Mouse (Mus musculus) MEL (cell line): ENCODE measurements around the gene Znrf4. TPM values are rescaled to one million over a fixed set of nuclear protein-coding genes. Genes with fewer than 3 reads are reported as not detected.

Source experiments
- DNase-seq: peaks from one replicate; pipeline ENCODE4 v3.0.0; 2011; ENCODE audit warnings: low read depth, low spot score
- H3K27ac ChIP-seq: 2 replicates; pipeline ENCODE4 v1.5.1; 2012; ENCODE audit warnings: low read depth, mild to moderate bottlenecking, control low read depth, low read length, moderate library complexity; ENCODE audit not compliant: control insufficient read depth
- H3K27me3 ChIP-seq, 2 experiments: fragments of 150-350 bp in 1 of 2; sonication (generic) in 1 of 2; 2 replicates each; pipeline ENCODE4 v1.6.1; 2012; ENCODE audit warnings: low read length in 2 of 2, mild to moderate bottlenecking in 2 of 2, improper control_type of control experiment in 1 of 2, moderate library complexity in 1 of 2; ENCODE audit not compliant: insufficient read depth in 2 of 2, control insufficient read depth in 1 of 2
- H3K36me3 ChIP-seq, 2 experiments: 2 replicates each; pipeline ENCODE4 v1.6.1; 2012 to 2014; ENCODE audit warnings: low read length in 2 of 2, improper control_type of control experiment in 1 of 2, inconsistent platforms in 1 of 2, mild to moderate bottlenecking in 1 of 2; ENCODE audit not compliant: insufficient read depth in 2 of 2, control insufficient read depth in 1 of 2
- H3K4me1 ChIP-seq, 2 experiments: fragments of 150-350 bp in 1 of 2; sonication (generic) in 1 of 2; 2 replicates each; pipeline ENCODE4 v1.6.1; 2012; ENCODE audit warnings: low read length in 2 of 2, improper control_type of control experiment in 1 of 2, mild to moderate bottlenecking in 1 of 2; ENCODE audit not compliant: insufficient read depth in 2 of 2, control insufficient read depth in 1 of 2
- H3K4me3 ChIP-seq, 2 experiments: fragments of 150-350 bp in 1 of 2; sonication (generic) in 1 of 2; 2 replicates each; pipeline ENCODE4 v1.5.1; 2012; ENCODE audit warnings: low read depth in 2 of 2, low read length in 2 of 2, mild to moderate bottlenecking in 2 of 2, moderate library complexity in 2 of 2, control low read depth in 1 of 2, improper control_type of control experiment in 1 of 2; ENCODE audit not compliant: control insufficient read depth in 1 of 2, insufficient read depth in 1 of 2
- H3K79me2 ChIP-seq: 2 replicates; pipeline ENCODE4 v1.6.1; 2012; ENCODE audit warnings: mild to moderate bottlenecking, low read length, moderate library complexity; ENCODE audit not compliant: control insufficient read depth, poor library complexity, insufficient read depth
- H3K9ac ChIP-seq: 2 replicates; pipeline ENCODE4 v1.6.1; 2012; ENCODE audit warnings: low read depth, mild to moderate bottlenecking, control low read depth, low read length, moderate library complexity; ENCODE audit not compliant: control insufficient read depth, poor library complexity, severe bottlenecking
- H3K9me3 ChIP-seq: fragments of 150-350 bp; sonication (generic); replicated peaks from 2 replicates; pipeline ENCODE4 v1.6.1; 2012; ENCODE audit warnings: mild to moderate bottlenecking, low read length, improper control_type of control experiment, moderate library complexity; ENCODE audit not compliant: insufficient read depth
- BHLHE40 ChIP-seq: IDR thresholded peaks from 2 replicates; pipeline ENCODE4 v1.6.1; 2012; ENCODE audit warnings: low read depth, mild to moderate bottlenecking, inconsistent platforms, low read length, improper control_type of control experiment, borderline replicate concordance
- CHD1 ChIP-seq: IDR thresholded peaks from 2 replicates; pipeline ENCODE4 v1.6.1; 2012; ENCODE audit warnings: low read depth, mild to moderate bottlenecking, inconsistent platforms, low read length, improper control_type of control experiment
- CHD2 ChIP-seq: IDR thresholded peaks from 2 replicates; pipeline ENCODE4 v1.6.1; 2011; ENCODE audit warnings: low read length, improper control_type of control experiment
- CTCF ChIP-seq, 3 experiments: IDR thresholded peaks in 2 of 3; conservative IDR thresholded peaks in 1 of 3; 2 replicates each; pipeline ENCODE4 v1.5.1; 2011 to 2012; ENCODE audit warnings: low read length in 3 of 3, low read depth in 2 of 3, mild to moderate bottlenecking in 2 of 3, improper control_type of control experiment in 1 of 3, inconsistent platforms in 1 of 3, mixed read lengths in 1 of 3, moderate library complexity in 1 of 3; ENCODE audit not compliant: control insufficient read depth in 1 of 3, insufficient read depth in 1 of 3, poor library complexity in 1 of 3, severe bottlenecking in 1 of 3
- EP300 ChIP-seq, 2 experiments: IDR thresholded peaks; 2 replicates each; pipeline ENCODE4 v1.6.1; 2011; ENCODE audit warnings: improper control_type of control experiment in 2 of 2, low read length in 2 of 2, low read depth in 1 of 2, mild to moderate bottlenecking in 1 of 2
- ETS1 ChIP-seq: IDR thresholded peaks from 2 replicates; pipeline ENCODE4 v1.6.1; 2012; ENCODE audit warnings: low read depth, mild to moderate bottlenecking, inconsistent platforms, low read length, improper control_type of control experiment, moderate library complexity
- GABPA ChIP-seq: IDR thresholded peaks from 2 replicates; pipeline ENCODE4 v1.6.1; 2012; ENCODE audit warnings: low read depth, mild to moderate bottlenecking, inconsistent platforms, low read length, improper control_type of control experiment, moderate library complexity
- GATA1 ChIP-seq: IDR thresholded peaks from 2 replicates; pipeline ENCODE4 v1.6.1; 2011; ENCODE audit warnings: low read depth, low read length, improper control_type of control experiment
- KAT2A ChIP-seq: conservative IDR thresholded peaks from 2 replicates; pipeline ENCODE4 v1.6.1; 2012; ENCODE audit warnings: low read depth, low read length, improper control_type of control experiment, inconsistent platforms
- MAX ChIP-seq: IDR thresholded peaks from 2 replicates; pipeline ENCODE4 v1.6.1; 2011; ENCODE audit warnings: low read length, improper control_type of control experiment
- MAZ ChIP-seq: IDR thresholded peaks from 2 replicates; pipeline ENCODE4 v1.6.1; 2012; ENCODE audit warnings: low read depth, mild to moderate bottlenecking, inconsistent platforms, low read length, improper control_type of control experiment
- MEF2A ChIP-seq: IDR thresholded peaks from 2 replicates; pipeline ENCODE4 v1.6.1; 2014; ENCODE audit warnings: low read depth, mild to moderate bottlenecking, inconsistent platforms, low read length, improper control_type of control experiment; ENCODE audit not compliant: poor library complexity, insufficient replicate concordance, severe bottlenecking; ENCODE audit errors: extremely low read depth
- MXI1 ChIP-seq: IDR thresholded peaks from 2 replicates; pipeline ENCODE4 v1.6.1; 2011; ENCODE audit warnings: mild to moderate bottlenecking, low read depth, low read length, improper control_type of control experiment
- MYC ChIP-seq: IDR thresholded peaks from 2 replicates; pipeline ENCODE4 v1.6.1; 2011; ENCODE audit warnings: low read depth, mild to moderate bottlenecking, low read length, improper control_type of control experiment, moderate library complexity
- NRF1 ChIP-seq: IDR thresholded peaks from 2 replicates; pipeline ENCODE4 v1.6.1; 2014; ENCODE audit warnings: low read depth, mild to moderate bottlenecking, inconsistent platforms, low read length, improper control_type of control experiment, moderate library complexity; ENCODE audit not compliant: poor library complexity, insufficient read depth, severe bottlenecking
- POLR2A ChIP-seq, 2 experiments: IDR thresholded peaks; 2 replicates each; pipeline ENCODE4 v1.6.1; 2011 to 2012; ENCODE audit warnings: low read length in 2 of 2, mild to moderate bottlenecking in 2 of 2, control low read depth in 1 of 2, improper control_type of control experiment in 1 of 2, low read depth in 1 of 2, moderate library complexity in 1 of 2; ENCODE audit not compliant: control insufficient read depth in 1 of 2, insufficient read depth in 1 of 2, poor library complexity in 1 of 2
- POLR2AphosphoS2 ChIP-seq: IDR thresholded peaks from 2 replicates; pipeline ENCODE4 v1.6.1; 2011; ENCODE audit warnings: low read length, improper control_type of control experiment
- POLR2AphosphoS5 ChIP-seq: IDR thresholded peaks from 2 replicates; pipeline ENCODE4 v1.6.1; 2012; ENCODE audit warnings: low read depth, borderline replicate concordance, mild to moderate bottlenecking, inconsistent platforms, low read length, moderate library complexity, mixed read lengths
- RCOR1 ChIP-seq: IDR thresholded peaks from 2 replicates; pipeline ENCODE4 v1.6.1; 2012; ENCODE audit warnings: low read depth, mild to moderate bottlenecking, inconsistent platforms, low read length, improper control_type of control experiment
- SIN3A ChIP-seq: IDR thresholded peaks from 2 replicates; pipeline ENCODE4 v1.6.1; 2012; ENCODE audit warnings: low read length, improper control_type of control experiment, inconsistent platforms
- TBP ChIP-seq: IDR thresholded peaks from 2 replicates; pipeline ENCODE4 v1.8.0; 2011; ENCODE audit warnings: low read depth, low read length, improper control_type of control experiment
- TCF12 ChIP-seq: IDR thresholded peaks from 2 replicates; pipeline ENCODE4 v1.6.1; 2014; ENCODE audit warnings: low read depth, mild to moderate bottlenecking, inconsistent platforms, low read length, improper control_type of control experiment, moderate library complexity
- UBTF ChIP-seq: IDR thresholded peaks from 2 replicates; pipeline ENCODE4 v1.6.1; 2012; ENCODE audit warnings: low read depth, mild to moderate bottlenecking, inconsistent platforms, low read length, improper control_type of control experiment, moderate library complexity, borderline replicate concordance; ENCODE audit not compliant: insufficient read depth
- USF2 ChIP-seq, 2 experiments: IDR thresholded peaks; 2 replicates each; pipeline ENCODE4 v1.6.1; 2011 to 2012; ENCODE audit warnings: improper control_type of control experiment in 2 of 2, low read length in 2 of 2, borderline replicate concordance in 1 of 2, inconsistent platforms in 1 of 2, low read depth in 1 of 2, mild to moderate bottlenecking in 1 of 2; ENCODE audit not compliant: insufficient read depth in 1 of 2
- ZMIZ1 ChIP-seq: IDR thresholded peaks from 2 replicates; pipeline ENCODE4 v1.6.1; 2012; ENCODE audit warnings: low read depth, mild to moderate bottlenecking, inconsistent platforms, low read length, improper control_type of control experiment, moderate library complexity
- polyA plus RNA-seq, 2 experiments: library from polyadenylated mRNA; stranded (reverse) in 1 of 2; unstranded in 1 of 2; fragments of >175 nt in 1 of 2; fragments of >200 nt in 1 of 2; gene quantifications; 2 replicates each; pipeline versions ENCODE4 v1.2.1 to v1.2.4; 2012; ENCODE audit warnings: low replicate concordance in 2 of 2, low read depth in 1 of 2; ENCODE audit not compliant: insufficient read length in 2 of 2, insufficient read depth in 1 of 2, missing spikeins in 1 of 2
- total RNA-seq: library from RNA; depleted of rRNA; stranded (reverse); fragments of 300-350 nt; gene quantifications from 2 replicates; pipeline ENCODE4 v1.2.3, GENCODE M21; 2012

The Znrf4 gene
- total and polyA plus RNA-seq, 3 experiments = not detected

GRCm38 (mm10) chr17:56509707-56510472 is 2.3 kb downstream of the Znrf4 start:
- Histone ChIP-seq H3K4me3 (no peak overlapping the region), H3K79me2 (no peaks in the 10 kb centered on the region; the same call in 1 of the 2 replicates), H3K27ac (no peak overlapping the region), H3K27me3 (no peaks in the 10 kb centered on the region), H3K36me3 (0 out of 4 replicates have a peak, but pooled peaks cover 0 to 2% of the 10 kb centered on the region in 2 experiments), H3K9me3 (no peaks in the 10 kb centered on the region), H3K9ac (no peak overlapping the region), H3K4me1 (peaks cover 0 to 15% of the 10 kb centered on the region in 2 experiments; a peak in 1 of 4 replicates)
- TF ChIP-seq ZMIZ1 (no peak), MEF2A (no peak), CTCF (IDR thresholded peaks at IDR 0.05 in 2 of 3, conservative IDR thresholded peaks at IDR 0.05 in 1 of 3; ENCODE audit: control insufficient read depth in 1 of 3, insufficient read depth in 1 of 3, low read depth in 2 of 3, low read length in 3 of 3, poor library complexity in 1 of 3, severe bottlenecking in 1 of 3) (no peak), UBTF (no peak), GABPA (no peak), MXI1 (no peak), TBP (no peak), MAZ (no peak), BHLHE40 (no peak), SIN3A (no peak), MYC (no peak), KAT2A (no peak), USF2 (IDR thresholded peaks at IDR 0.05; ENCODE audit: borderline replicate concordance in 1 of 2, insufficient read depth in 1 of 2, low read depth in 1 of 2, low read length in 2 of 2) (no peak), GATA1 (no peak), MAX (no peak), NRF1 (no peak)
- DNase-seq = no peak

- no peaks in the 10 kb centered on the region; the same call in 1 of the 2 replicates for H3K79me2 ChIP-seq
- no peak for DNase-seq
- TF ChIP-seq CHD1 (no peak), TCF12 (no peak), RCOR1 (no peak), ETS1 (no peak), POLR2AphosphoS5 (no peak), MYC (no peak), EP300 (IDR thresholded peaks at IDR 0.05; ENCODE audit: low read depth in 1 of 2, low read length in 2 of 2) (no peak), CHD2 (no peak), POLR2AphosphoS2 (no peak), POLR2A (IDR thresholded peaks at IDR 0.05; ENCODE audit: control insufficient read depth in 1 of 2, insufficient read depth in 1 of 2, low read depth in 1 of 2, low read length in 2 of 2, poor library complexity in 1 of 2) (no peak), MAZ (no peak)
- no peaks in the 10 kb centered on the region for H3K9me3 ChIP-seq
- H3K9ac ChIP-seq = no peak overlapping the region
- peaks cover 0 to 15% of the 10 kb centered on the region in 2 experiments; a peak in 1 of 4 replicates for H3K4me1 ChIP-seq
- no peak overlapping the region for H3K27ac ChIP-seq
- H3K27me3 ChIP-seq = no peaks in the 10 kb centered on the region
- H3K36me3 ChIP-seq = 0 out of 4 replicates have a peak, but pooled peaks cover 0 to 2% of the 10 kb centered on the region in 2 experiments
- no peak overlapping the region for H3K4me3 ChIP-seq
These were observed 3.1 kb downstream of the Znrf4 start for GRCm38 (mm10) chr17:56509021-56509640.
